Mouse (Mus musculus) C2C12 (cell line): Measurements from ENCODE around the gene Tex35.

ENCODE experiments used
- CTCF ChIP-seq: IDR thresholded peaks from one replicate; pipeline ENCODE4 v1.5.1; 2011; ENCODE audit not compliant: control insufficient read depth, insufficient read depth, insufficient read length
- FOSL1 ChIP-seq: IDR thresholded peaks from one replicate; pipeline ENCODE4 v1.8.0; 2011; ENCODE audit warnings: mild to moderate bottlenecking, low read length; ENCODE audit not compliant: poor library complexity, insufficient read depth, severe bottlenecking
- MAX ChIP-seq: IDR thresholded peaks from one replicate; pipeline ENCODE4 v1.6.1; 2011; ENCODE audit warnings: mild to moderate bottlenecking, control low read depth
- MYOG ChIP-seq: IDR thresholded peaks from one replicate; pipeline ENCODE4 v1.6.1; 2011; ENCODE audit not compliant: control insufficient read depth, insufficient read length; ENCODE audit errors: extremely low read depth

- TF ChIP-seq CTCF (no peak), FOSL1 (peak; percentile 87), MAX (peak; percentile 57), MYOG (no peak)
These were observed 46.6 kb downstream of the Tex35 start for GRCm38 (mm10) chr1:157061800-157062444.
